Mouse (Mus musculus): Measurements from ENCODE around the gene Ppp1cb. TPM values are rescaled to one million over a fixed set of nuclear protein-coding genes. Genes with fewer than 3 reads are reported as not detected.
"Not testable (repeated sequence)": the region's sequence is repeated elsewhere in the genome, so short reads cannot be mapped to it uniquely, and the experiment has no call there.

Ppp1cb gene
- polyA plus RNA-seq, 1 experiment from 2014 or later = 220 TPM

- H3K27me3 ChIP-seq (ENCODE audit: control insufficient read depth, insufficient read depth, low read length) = no peaks in the 10 kb centered on the region
- H3K4me1 ChIP-seq (replicated peaks; ENCODE audit: control insufficient read depth, insufficient read depth, low read length) = no peaks in the 10 kb centered on the region
- H3K4me2 ChIP-seq (ENCODE audit: low read depth, low read length, severe bottlenecking) = no peak overlapping the region
- H3K9me3 ChIP-seq (ENCODE audit: control insufficient read depth, low read length) = no peaks in the 10 kb centered on the region
- no peak overlapping the region for H3K9ac ChIP-seq (ENCODE audit: low read length)
- no peak overlapping the region for H3K4me3 ChIP-seq (ENCODE audit: low read depth, low read length)
- DNase-seq (ENCODE audit: low spot score) = no peak
- H3K27ac ChIP-seq (ENCODE audit: low read depth, low read length) = no peak overlapping the region
- no peak for ATAC-seq (replicated peaks; ENCODE audit: low FRiP score)
- H3K36me3 ChIP-seq (ENCODE audit: control insufficient read depth, insufficient read depth, low read length) = no peaks in the 10 kb centered on the region
- WGBS = 69% methylated on average over 4 of the region's 4 CpGs
These were observed 41.8 kb upstream of the Ppp1cb start for GRCm38 (mm10) chr5:32416881-32417280.

DNA sequence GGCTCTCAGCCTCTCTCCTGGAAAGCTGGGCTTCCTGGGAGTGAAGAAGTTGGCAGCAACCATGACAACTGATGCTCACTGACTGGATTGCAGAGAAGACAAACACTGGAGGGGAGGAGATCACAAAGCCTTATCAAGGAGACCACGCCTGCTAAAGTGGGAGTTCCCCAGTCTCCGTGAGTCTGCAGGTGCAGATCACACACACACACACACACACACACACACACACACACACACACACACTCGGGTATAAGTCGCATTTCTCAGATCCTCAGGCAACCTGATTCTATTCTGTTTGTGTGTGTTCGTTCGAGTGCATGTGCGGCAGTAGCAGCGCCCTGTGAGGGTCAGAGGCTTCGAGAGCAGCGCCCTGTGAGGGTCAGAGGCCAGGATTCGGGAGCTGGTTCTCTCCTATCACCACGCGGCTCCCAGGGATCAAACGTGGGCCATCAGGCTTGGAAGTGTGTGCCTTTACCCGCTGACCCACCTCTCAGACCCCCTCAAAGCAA, 36.5 kb upstream of the Ppp1cb start:
- Histone ChIP-seq H3K9me3 (ENCODE audit: control insufficient read depth, low read length) (no peaks in the 10 kb centered on the region), H3K36me3 (ENCODE audit: control insufficient read depth, insufficient read depth, low read length) (no peaks in the 10 kb centered on the region), H3K9ac (ENCODE audit: low read length) (no peak overlapping the region), H3K27me3 (ENCODE audit: control insufficient read depth, insufficient read depth, low read length) (no peaks in the 10 kb centered on the region), H3K4me2 (ENCODE audit: low read depth, low read length, severe bottlenecking) (no peak overlapping the region), H3K4me1 (replicated peaks; ENCODE audit: control insufficient read depth, insufficient read depth, low read length) (no peaks in the 10 kb centered on the region), H3K4me3 (ENCODE audit: low read depth, low read length) (no peak overlapping the region), H3K27ac (ENCODE audit: low read depth, low read length) (no peak overlapping the region)
- ATAC-seq (replicated peaks; ENCODE audit: low FRiP score) (no peak), DNase-seq (ENCODE audit: low spot score) (no peak)
- WGBS = 37% methylated on average over 15 of the region's 15 CpGs

DNA sequence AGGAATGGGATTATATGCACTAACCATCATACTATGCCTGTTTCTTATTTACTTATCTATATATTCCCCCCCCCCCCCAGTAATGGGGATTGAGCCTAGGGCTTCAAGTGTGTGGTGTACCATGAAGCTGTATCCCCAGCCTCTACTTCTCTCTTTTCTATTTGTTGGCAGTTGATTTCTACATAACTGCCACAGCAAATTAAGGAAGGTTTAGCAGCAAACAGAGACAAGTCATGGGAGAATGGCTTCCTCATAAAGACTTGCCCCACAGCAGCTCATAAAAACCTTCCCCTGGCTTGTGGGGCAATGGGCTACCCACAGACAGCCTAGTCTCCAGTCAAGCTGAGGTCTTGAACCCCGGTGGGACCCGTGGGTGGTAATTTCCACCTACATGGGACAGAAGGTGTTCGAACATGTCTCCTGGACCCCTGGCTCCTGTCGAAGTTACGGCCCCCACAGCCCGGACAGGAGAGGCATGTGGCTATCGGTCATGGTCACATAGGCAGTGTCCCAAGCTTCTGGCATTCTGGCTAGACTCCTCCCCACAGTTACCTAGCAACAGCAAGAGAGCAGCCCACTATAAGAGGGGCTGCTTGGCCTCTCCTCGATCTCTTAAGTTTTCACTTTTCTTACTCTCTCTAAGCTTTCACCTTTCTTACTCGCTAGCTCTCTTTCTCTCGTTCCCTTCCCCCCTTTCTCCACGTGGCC, 35.1 kb upstream of the Ppp1cb start:
- Histone ChIP-seq H3K4me3 (ENCODE audit: low read depth, low read length) (no peak overlapping the region), H3K27me3 (ENCODE audit: control insufficient read depth, insufficient read depth, low read length) (no peaks in the 10 kb centered on the region), H3K9me3 (ENCODE audit: control insufficient read depth, low read length) (no peaks in the 10 kb centered on the region), H3K4me2 (ENCODE audit: low read depth, low read length, severe bottlenecking) (no peak overlapping the region), H3K9ac (ENCODE audit: low read length) (no peak overlapping the region), H3K36me3 (ENCODE audit: control insufficient read depth, insufficient read depth, low read length) (no peaks in the 10 kb centered on the region), H3K4me1 (replicated peaks; ENCODE audit: control insufficient read depth, insufficient read depth, low read length) (no peaks in the 10 kb centered on the region), H3K27ac (ENCODE audit: low read depth, low read length) (no peak overlapping the region)
- ATAC-seq (replicated peaks; ENCODE audit: low FRiP score) = no peak
- DNase-seq (ENCODE audit: low spot score) = peak; percentile 46
- WGBS = 67% methylated on average over 11 of the region's 11 CpGs

DNA sequence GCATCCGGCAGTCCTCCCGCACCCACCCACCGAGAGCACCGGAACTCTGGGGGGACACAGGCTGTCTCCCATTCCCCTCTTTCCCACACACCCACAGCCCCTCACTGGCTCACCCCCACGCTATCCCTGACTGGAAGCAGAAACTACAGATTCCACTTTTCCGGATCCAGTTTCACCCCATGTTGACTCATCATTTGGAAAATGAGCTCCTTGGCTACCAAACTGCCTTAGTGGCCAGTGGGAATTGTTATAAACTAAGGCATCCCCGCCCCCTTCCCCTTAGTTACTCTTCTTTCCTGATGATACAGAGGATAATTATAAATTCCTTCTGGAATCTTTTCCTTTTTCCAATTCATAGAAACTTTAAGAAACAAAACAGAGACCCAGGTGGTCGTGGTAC, 34.2 kb upstream of the Ppp1cb start:
- WGBS = 87% methylated on average over 8 of the region's 8 CpGs
- no peak overlapping the region for H3K4me3 ChIP-seq (ENCODE audit: low read depth, low read length)
- H3K27me3 ChIP-seq (ENCODE audit: control insufficient read depth, insufficient read depth, low read length) = no peaks in the 10 kb centered on the region
- no peak overlapping the region for H3K9ac ChIP-seq (ENCODE audit: low read length)
- ATAC-seq (replicated peaks; ENCODE audit: low FRiP score) (no peak), DNase-seq (ENCODE audit: low spot score) (no peak)
- H3K36me3 ChIP-seq (ENCODE audit: control insufficient read depth, insufficient read depth, low read length) = no peaks in the 10 kb centered on the region
- no peak overlapping the region for H3K27ac ChIP-seq (ENCODE audit: low read depth, low read length)
- no peak overlapping the region for H3K4me2 ChIP-seq (ENCODE audit: low read depth, low read length, severe bottlenecking)
- no peaks in the 10 kb centered on the region for H3K9me3 ChIP-seq (ENCODE audit: control insufficient read depth, low read length)
- H3K4me1 ChIP-seq (replicated peaks; ENCODE audit: control insufficient read depth, insufficient read depth, low read length) = no peaks in the 10 kb centered on the region

DNA sequence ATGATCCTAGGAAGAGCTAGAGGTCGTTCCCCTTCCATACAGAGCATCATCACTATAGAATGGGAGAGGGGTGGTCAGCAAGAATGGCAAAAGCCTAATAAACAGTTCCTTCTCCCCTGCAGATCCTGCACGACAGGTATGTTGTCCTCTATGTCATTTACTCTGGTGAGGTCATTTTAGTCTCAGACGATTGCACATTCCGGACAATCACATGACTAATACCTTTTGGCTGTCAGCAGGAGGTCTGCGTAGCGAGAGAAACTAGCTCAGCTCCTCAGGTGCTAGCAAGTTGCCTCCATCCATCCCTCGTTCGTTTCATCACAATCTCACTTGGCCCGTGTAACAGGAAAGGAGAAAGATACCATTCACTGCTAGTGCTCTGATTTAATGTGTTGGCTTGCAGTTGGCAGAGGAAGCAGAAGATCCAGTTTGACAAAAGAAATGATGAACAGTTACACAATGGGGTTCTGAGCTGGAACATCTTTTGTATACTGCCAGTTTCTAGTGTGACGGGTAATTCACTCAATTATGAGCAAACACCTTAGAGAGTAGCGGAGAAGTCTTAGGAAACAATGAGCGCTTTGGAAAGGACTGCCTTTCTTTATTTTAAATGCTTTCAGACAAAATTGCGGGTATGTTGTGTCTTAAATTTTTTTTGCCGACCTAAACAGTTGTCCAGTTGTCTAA, 33.0 kb upstream of the Ppp1cb start:
- ATAC-seq (replicated peaks; ENCODE audit: low FRiP score) = no peak
- Histone ChIP-seq H3K27me3 (ENCODE audit: control insufficient read depth, insufficient read depth, low read length) (no peaks in the 10 kb centered on the region), H3K36me3 (ENCODE audit: control insufficient read depth, insufficient read depth, low read length) (no peaks in the 10 kb centered on the region), H3K9me3 (ENCODE audit: control insufficient read depth, low read length) (no peaks in the 10 kb centered on the region), H3K4me2 (ENCODE audit: low read depth, low read length, severe bottlenecking) (no peak overlapping the region), H3K9ac (ENCODE audit: low read length) (no peak overlapping the region), H3K4me3 (ENCODE audit: low read depth, low read length) (no peak overlapping the region), H3K27ac (ENCODE audit: low read depth, low read length) (no peak overlapping the region), H3K4me1 (replicated peaks; ENCODE audit: control insufficient read depth, insufficient read depth, low read length) (no peaks in the 10 kb centered on the region)
- no peak for DNase-seq (ENCODE audit: low spot score)
- WGBS = 81% methylated on average over 14 of the region's 14 CpGs

GRCm38 (mm10) chr5:32430399-32430798, 28.2 kb upstream of the Ppp1cb start:
- no peak for DNase-seq (ENCODE audit: low spot score)

DNA sequence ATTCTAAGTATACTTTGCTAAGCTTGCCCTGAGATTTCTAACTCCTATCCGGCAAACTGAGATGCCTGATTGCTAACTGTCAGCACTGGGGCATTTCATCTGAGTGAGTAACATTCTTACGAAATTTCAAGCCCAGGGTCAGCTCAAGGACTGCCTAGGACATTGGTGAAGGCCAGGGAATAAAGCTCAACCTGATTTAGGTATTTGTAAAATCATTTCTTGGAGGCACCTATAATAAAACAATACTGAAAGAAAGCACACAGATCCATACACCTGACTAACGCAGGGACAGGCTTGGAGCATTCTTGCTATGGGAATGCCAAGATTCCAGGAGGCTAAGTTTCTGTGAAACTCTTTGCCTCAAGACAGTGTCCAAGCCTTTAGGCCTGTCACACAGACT, 24.3 kb upstream of the Ppp1cb start:
- not testable (repeated sequence) for H3K9ac ChIP-seq (ENCODE audit: low read length); H3K27me3 ChIP-seq (ENCODE audit: control insufficient read depth, insufficient read depth, low read length); H3K36me3 ChIP-seq (ENCODE audit: control insufficient read depth, insufficient read depth, low read length); H3K4me1 ChIP-seq (replicated peaks; ENCODE audit: control insufficient read depth, insufficient read depth, low read length); H3K9me3 ChIP-seq (ENCODE audit: control insufficient read depth, low read length); H3K27ac ChIP-seq (ENCODE audit: low read depth, low read length); ATAC-seq (replicated peaks; ENCODE audit: low FRiP score); H3K4me3 ChIP-seq (ENCODE audit: low read depth, low read length); H3K4me2 ChIP-seq (ENCODE audit: low read depth, low read length, severe bottlenecking); DNase-seq (ENCODE audit: low spot score)
- 88% methylated on average over 3 of the region's 3 CpGs for WGBS

More at GRCm38 (mm10) chr5:32430399-32430798, 28.2 kb upstream of the Ppp1cb start:
- no peaks in the 10 kb centered on the region for H3K36me3 ChIP-seq (ENCODE audit: control insufficient read depth, insufficient read depth, low read length)
- no peaks in the 10 kb centered on the region for H3K4me1 ChIP-seq (replicated peaks; ENCODE audit: control insufficient read depth, insufficient read depth, low read length)
- no peaks in the 10 kb centered on the region for H3K9me3 ChIP-seq (ENCODE audit: control insufficient read depth, low read length)
- H3K4me2 ChIP-seq (ENCODE audit: low read depth, low read length, severe bottlenecking) = no peak overlapping the region
- ATAC-seq (replicated peaks; ENCODE audit: low FRiP score) = no peak
- H3K9ac ChIP-seq (ENCODE audit: low read length) = no peak overlapping the region
- no peak overlapping the region for H3K4me3 ChIP-seq (ENCODE audit: low read depth, low read length)
- H3K27me3 ChIP-seq (ENCODE audit: control insufficient read depth, insufficient read depth, low read length) = no peaks in the 10 kb centered on the region
- no peak overlapping the region for H3K27ac ChIP-seq (ENCODE audit: low read depth, low read length)
- 98% methylated on average over 1 of the region's 1 CpGs for WGBS

DNA sequence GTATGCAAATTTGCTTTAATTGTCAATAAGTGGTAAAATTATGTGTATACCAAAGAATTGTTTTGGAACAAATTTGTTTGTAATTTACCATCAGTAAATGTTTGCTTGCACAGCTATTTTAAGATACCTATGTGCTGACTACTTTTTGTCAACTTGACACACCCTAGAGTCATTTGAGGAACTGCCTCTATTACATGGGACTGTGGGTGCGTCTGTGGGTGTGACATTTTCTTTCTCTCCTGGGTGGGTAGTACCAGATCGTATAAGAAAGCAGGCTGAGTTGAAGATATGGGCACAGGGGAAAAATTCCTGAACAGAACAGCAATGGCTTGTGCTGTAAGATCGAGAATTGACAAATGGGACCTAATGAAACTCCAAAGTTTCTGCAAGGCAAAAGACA, 23.0 kb upstream of the Ppp1cb start:
- H3K27ac ChIP-seq (ENCODE audit: low read depth, low read length) = no peak overlapping the region
- DNase-seq (ENCODE audit: low spot score) = no peak
- no peaks in the 10 kb centered on the region for H3K27me3 ChIP-seq (ENCODE audit: control insufficient read depth, insufficient read depth, low read length)
- H3K4me2 ChIP-seq (ENCODE audit: low read depth, low read length, severe bottlenecking) = no peak overlapping the region
- H3K9ac ChIP-seq (ENCODE audit: low read length) = no peak overlapping the region
- WGBS = 93% methylated on average over 3 of the region's 3 CpGs
- no peaks in the 10 kb centered on the region for H3K9me3 ChIP-seq (ENCODE audit: control insufficient read depth, low read length)
- no peak for ATAC-seq (replicated peaks; ENCODE audit: low FRiP score)
- H3K4me3 ChIP-seq (ENCODE audit: low read depth, low read length) = no peak overlapping the region
- H3K4me1 ChIP-seq (replicated peaks; ENCODE audit: control insufficient read depth, insufficient read depth, low read length) = no peaks in the 10 kb centered on the region
- H3K36me3 ChIP-seq (ENCODE audit: control insufficient read depth, insufficient read depth, low read length) = no peaks in the 10 kb centered on the region
